Mouse (Mus musculus) C2C12 (cell line): ENCODE measurements around the gene Ltbp1.

Source experiments
- CEBPB ChIP-seq: IDR thresholded peaks from one replicate; pipeline ENCODE4 v1.6.1; 2011; ENCODE audit warnings: low read depth, mild to moderate bottlenecking, control low read depth, moderate library complexity
- CTCF ChIP-seq: IDR thresholded peaks from one replicate; pipeline ENCODE4 v1.5.1; 2011; ENCODE audit not compliant: control insufficient read depth, insufficient read depth, insufficient read length
- MAX ChIP-seq: IDR thresholded peaks from one replicate; pipeline ENCODE4 v1.6.1; 2011; ENCODE audit warnings: mild to moderate bottlenecking, control low read depth
- MYOD1 ChIP-seq: IDR thresholded peaks from one replicate; pipeline ENCODE4 v1.6.1; 2011; ENCODE audit warnings: low read depth; ENCODE audit not compliant: control insufficient read depth, insufficient read length
- USF1 ChIP-seq: IDR thresholded peaks from one replicate; pipeline ENCODE4 v1.6.1; 2011; ENCODE audit warnings: low read depth, mild to moderate bottlenecking, control low read depth, moderate library complexity

DNA sequence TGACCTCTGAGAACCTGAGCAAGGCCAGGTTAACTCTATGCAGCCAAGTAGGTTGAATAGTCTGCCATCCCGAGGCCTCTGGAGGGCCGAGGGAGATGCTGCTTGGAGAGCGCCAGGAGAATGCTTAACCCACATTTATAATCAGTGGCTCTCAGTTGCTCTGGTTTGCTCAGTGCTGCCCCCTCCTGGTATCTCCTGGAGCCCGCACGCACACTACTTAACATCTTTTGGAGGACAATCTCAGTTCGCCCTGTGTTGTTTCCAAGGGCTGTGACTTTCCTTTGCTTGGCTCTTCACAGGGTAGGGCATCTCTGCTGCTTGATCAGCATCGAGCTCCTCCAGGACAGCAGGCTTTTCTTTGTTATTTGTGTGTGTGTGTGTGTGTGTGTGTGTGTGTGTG is 12.1 kb downstream of the Ltbp1 start:
- no peak for TF ChIP-seq CTCF
- no peak for TF ChIP-seq USF1
- TF ChIP-seq MYOD1, result no peak
- TF ChIP-seq MAX, result no peak
- TF ChIP-seq CEBPB, result no peak
